Mouse (Mus musculus): Measurements from ENCODE around the gene Mansc4.
A peak's percentile ranks its signal among the peaks of the same experiment; 100 is the strongest.

The Mansc4 gene

GRCm38 (mm10) chr6:147028396-147028795 is 58.4 kb downstream of the Mansc4 start:
- peak; percentile 56; the same call in 1 of the 2 replicates for ATAC-seq (ENCODE audit: low TSS enrichment)
